Mouse (Mus musculus) CD4-positive naive resting alpha-beta T cell, adult 57 days (primary cell): ENCODE results near the gene Kcnj5. TPM values are rescaled to one million over a fixed set of nuclear protein-coding genes. Genes with fewer than 3 reads are reported as not detected.

Source experiments
- total RNA-seq: library from RNA; stranded (reverse); gene quantifications from one replicate; pipeline ENCODE4 v1.2.4, GENCODE M21; 2023

The Kcnj5 gene
- not detected for total RNA-seq

DNA sequence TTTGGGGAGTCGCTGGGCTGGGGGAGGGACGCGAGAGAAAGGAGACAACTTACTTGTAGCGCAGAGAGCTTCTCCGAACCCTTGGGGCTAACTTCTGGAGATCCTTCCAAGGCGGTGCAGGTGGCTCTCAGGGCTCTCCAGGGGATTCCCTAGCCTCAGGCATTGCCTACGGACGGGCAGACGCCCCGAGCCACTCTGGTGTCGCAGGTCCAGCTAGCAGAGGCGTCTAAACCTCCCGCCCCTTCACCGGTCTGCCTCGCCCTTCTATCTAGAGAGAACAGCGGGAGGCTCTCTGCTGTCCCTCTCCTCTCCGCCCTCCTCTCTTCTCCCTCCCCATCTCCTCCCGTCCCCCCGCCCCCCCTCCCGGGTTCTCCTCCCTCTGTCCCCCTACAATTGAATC lies at the start of gene Kcnj5:
Kcnj5 (minus strand) TSS at position 300 of the 400 bp plus-strand sequence.

DNA sequence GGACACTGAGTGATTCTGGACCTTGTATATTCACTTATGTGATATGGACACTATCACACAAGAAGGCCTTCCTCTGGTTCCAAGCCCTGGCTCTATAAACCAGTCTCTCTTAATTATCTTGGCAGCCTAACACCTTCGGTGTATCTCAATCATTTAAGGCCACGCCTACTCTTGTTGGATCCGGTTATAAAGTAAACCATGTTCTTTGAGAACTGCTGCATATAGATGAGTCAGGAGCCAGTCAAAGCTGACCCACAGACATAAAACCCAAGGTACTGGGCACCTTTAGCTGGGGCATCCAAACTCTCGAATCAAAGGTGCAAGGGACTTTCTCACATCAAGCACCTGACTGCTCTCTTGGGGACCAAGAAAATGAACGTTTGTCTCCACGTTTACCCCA lies 28.1 kb upstream of the Kcnj5 start, which contains the start of gene Kcnj1:
Kcnj1 (plus strand) TSS at position 292 of the 400 bp plus-strand sequence.

Other genes starting within 250 kb of the Kcnj5 start
- 0.27 TPM for gene Arhgap32, start 228.2 kb downstream of the Kcnj5 start, total RNA-seq
- not detected for gene Kcnj1, start 28.1 kb upstream of the Kcnj5 start, total RNA-seq
- gene Fli1, start 198.5 kb upstream of the Kcnj5 start, total RNA-seq, result 102 TPM